Mouse (Mus musculus): ENCODE results near the gene Stk33. TPM values are rescaled to one million over a fixed set of nuclear protein-coding genes. Genes with fewer than 3 reads are reported as not detected.
"Not testable (repeated sequence)": the region's sequence is repeated elsewhere in the genome, so short reads cannot be mapped to it uniquely, and the experiment has no call there.

Gene Stk33
- polyA plus RNA-seq, 1 experiment from 2014 or later: 6.2 TPM

DNA sequence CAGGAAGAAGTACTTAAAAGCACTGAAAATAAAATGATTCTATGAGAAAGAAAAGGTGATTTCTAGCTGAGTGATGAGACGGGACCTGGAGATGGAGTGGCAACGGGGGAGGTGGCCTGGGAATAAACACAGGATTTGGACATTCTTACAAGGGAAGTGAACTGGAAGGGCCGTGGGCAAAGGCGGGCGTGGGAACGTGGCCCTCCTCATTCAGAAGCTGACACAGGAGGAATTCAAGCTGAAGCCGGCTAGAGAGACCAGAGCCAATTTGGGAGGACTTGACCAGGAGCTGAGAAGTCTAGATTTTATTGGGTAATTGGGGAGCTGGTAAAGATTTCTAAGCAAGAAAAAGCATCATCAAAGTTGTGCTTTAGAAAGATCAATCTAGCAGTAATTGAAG is 33.4 kb downstream of the Stk33 start:
- Histone ChIP-seq H3K9me3 (ENCODE audit: control insufficient read depth, low read length) (no peaks in the 10 kb centered on the region), H3K27me3 (replicated peaks; ENCODE audit: control insufficient read depth, insufficient read depth, low read length) (no peaks in the 10 kb centered on the region), H3K36me3 (ENCODE audit: control insufficient read depth, insufficient read depth, low read length) (no peaks in the 10 kb centered on the region), H3K4me3 (ENCODE audit: low read depth, low read length) (no peak overlapping the region), H3K4me2 (ENCODE audit: low read depth, low read length) (no peak overlapping the region), H3K4me1 (ENCODE audit: control insufficient read depth, insufficient read depth, low read length) (no peaks in the 10 kb centered on the region), H3K27ac (replicated peaks; ENCODE audit: low read depth, low read length) (no peak overlapping the region), H3K9ac (ENCODE audit: low read depth, low read length) (no peak overlapping the region)
- WGBS: 64% methylated on average over 7 of the region's 7 CpGs
- ATAC-seq (ENCODE audit: low read depth): no peak
- no peak for DNase-seq (ENCODE audit: low spot score)

DNA sequence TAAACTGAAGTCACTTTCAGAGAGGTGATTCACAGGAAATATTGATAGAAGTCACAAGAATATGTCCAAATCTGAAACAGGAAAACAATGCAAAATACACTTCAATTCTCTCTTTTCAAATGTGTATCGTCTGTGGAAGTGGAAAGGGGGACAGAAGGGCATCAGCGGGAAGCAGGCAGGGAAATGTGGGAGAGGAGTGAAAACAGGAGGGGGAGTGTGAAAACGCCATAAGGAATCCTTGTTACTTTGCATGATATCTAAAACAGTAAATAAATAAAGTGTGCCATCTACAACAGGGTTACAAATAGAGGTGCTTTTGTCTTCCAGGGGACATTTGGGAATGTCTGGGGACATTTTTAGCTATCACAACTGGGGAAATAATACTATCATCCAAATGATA is 39.6 kb downstream of the Stk33 start:
- no peaks in the 10 kb centered on the region for H3K4me1 ChIP-seq (ENCODE audit: control insufficient read depth, insufficient read depth, low read length)
- H3K36me3 ChIP-seq (ENCODE audit: control insufficient read depth, insufficient read depth, low read length): no peaks in the 10 kb centered on the region
- no peak overlapping the region for H3K27ac ChIP-seq (replicated peaks; ENCODE audit: low read depth, low read length)
- no peaks in the 10 kb centered on the region for H3K9me3 ChIP-seq (ENCODE audit: control insufficient read depth, low read length)
- H3K9ac ChIP-seq (ENCODE audit: low read depth, low read length): no peak overlapping the region
- no peaks in the 10 kb centered on the region for H3K27me3 ChIP-seq (replicated peaks; ENCODE audit: control insufficient read depth, insufficient read depth, low read length)
- no peak overlapping the region for H3K4me3 ChIP-seq (ENCODE audit: low read depth, low read length)
- no peak for ATAC-seq (ENCODE audit: low read depth)
- WGBS: 70% methylated on average over 3 of the region's 3 CpGs
- no peak overlapping the region for H3K4me2 ChIP-seq (ENCODE audit: low read depth, low read length)
- no peak for DNase-seq (ENCODE audit: low spot score)

DNA sequence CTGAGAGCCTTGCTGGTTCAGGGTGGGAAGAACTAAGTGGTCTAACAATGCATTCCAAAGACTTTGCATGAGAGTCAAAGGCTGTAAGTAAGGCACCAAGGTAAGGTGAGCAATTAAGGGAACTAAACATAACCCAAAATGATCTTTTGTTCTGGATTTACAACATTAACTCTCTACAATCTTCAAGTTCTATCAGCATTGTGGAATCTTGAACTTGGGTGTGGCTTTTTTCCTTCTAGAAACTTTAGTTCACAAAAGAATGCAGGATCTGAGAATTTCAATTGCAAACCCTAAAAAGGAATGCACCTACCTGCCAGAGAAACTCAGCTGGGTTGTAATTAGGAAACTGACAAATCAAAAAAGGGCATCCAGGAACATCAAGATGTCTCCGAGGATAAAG is 57.8 kb downstream of the Stk33 start:
- no peak overlapping the region for H3K9ac ChIP-seq (ENCODE audit: low read depth, low read length)
- peaks cover 8% of the 10 kb centered on the region; the same call in 1 of the 2 replicates for H3K9me3 ChIP-seq (ENCODE audit: control insufficient read depth, low read length)
- H3K4me1 ChIP-seq (ENCODE audit: control insufficient read depth, insufficient read depth, low read length): no peaks in the 10 kb centered on the region
- DNase-seq (ENCODE audit: low spot score): no peak
- H3K4me2 ChIP-seq (ENCODE audit: low read depth, low read length): no peak overlapping the region
- H3K36me3 ChIP-seq (ENCODE audit: control insufficient read depth, insufficient read depth, low read length): no peaks in the 10 kb centered on the region
- H3K4me3 ChIP-seq (ENCODE audit: low read depth, low read length): no peak overlapping the region
- H3K27me3 ChIP-seq (replicated peaks; ENCODE audit: control insufficient read depth, insufficient read depth, low read length): no peaks in the 10 kb centered on the region
- ATAC-seq (ENCODE audit: low read depth): no peak
- H3K27ac ChIP-seq (replicated peaks; ENCODE audit: low read depth, low read length): no peak overlapping the region
- WGBS: 54% methylated on average over 1 of the region's 1 CpGs

DNA sequence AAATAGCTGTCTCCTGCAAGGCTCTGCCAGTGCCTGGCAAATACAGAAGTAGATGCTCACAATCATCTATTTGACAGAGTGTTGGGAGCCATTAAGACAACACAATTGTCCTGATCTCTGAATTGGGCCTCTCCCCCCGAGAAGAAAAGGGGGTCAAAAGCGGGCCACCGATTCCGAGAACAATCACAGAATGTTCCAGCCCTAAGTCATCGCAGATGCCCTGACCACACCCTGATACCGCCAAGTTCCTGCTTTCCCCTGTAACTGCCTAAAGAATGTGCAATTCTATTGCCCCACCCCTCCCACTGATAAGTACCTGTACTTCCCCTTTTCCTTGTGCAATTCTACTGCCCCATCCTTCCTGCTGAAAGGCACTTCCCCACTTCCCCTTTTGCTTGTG is 65.3 kb downstream of the Stk33 start:
- ATAC-seq (ENCODE audit: low read depth); H3K36me3 ChIP-seq (ENCODE audit: control insufficient read depth, insufficient read depth, low read length); H3K27ac ChIP-seq (replicated peaks; ENCODE audit: low read depth, low read length); H3K9ac ChIP-seq (ENCODE audit: low read depth, low read length); H3K9me3 ChIP-seq (ENCODE audit: control insufficient read depth, low read length); H3K4me1 ChIP-seq (ENCODE audit: control insufficient read depth, insufficient read depth, low read length); H3K4me3 ChIP-seq (ENCODE audit: low read depth, low read length); H3K4me2 ChIP-seq (ENCODE audit: low read depth, low read length); H3K27me3 ChIP-seq (replicated peaks; ENCODE audit: control insufficient read depth, insufficient read depth, low read length); DNase-seq (ENCODE audit: low spot score): not testable (repeated sequence)
- 94% methylated on average over 6 of the region's 6 CpGs for WGBS

DNA sequence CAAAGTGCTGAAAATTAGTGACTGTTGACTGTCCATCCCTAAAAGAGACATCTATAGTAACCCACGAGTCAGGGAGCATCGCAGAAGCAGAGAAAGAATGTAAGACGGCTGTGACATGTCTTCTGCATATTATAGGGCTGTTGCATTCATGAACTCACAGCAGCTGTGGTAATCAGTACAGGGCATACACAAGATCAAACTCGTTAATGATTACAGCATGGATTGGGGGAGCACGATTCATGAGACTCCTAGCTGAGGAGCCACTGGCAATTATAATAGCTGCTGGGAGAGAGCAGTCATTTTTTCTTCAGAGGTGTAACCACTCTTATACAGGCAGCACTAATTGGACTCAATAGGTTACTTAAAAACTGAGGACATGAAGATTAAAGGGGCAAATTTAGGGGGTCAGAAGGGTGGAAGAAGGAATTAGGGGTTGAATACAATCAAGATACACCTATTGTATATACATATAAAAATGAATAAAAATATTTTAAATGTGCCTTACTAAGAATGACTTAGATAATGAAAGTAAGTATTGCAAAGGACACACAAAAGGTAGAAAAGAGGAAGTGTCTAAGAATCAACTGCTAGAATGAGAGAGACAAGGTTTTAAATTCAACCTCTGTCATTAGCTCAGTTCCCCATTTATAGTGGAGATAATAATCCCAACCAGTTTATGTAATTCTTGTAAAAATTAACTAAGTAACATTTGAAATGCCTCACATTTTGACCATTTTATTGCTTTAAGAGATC is 80.3 kb downstream of the Stk33 start:
- no peaks in the 10 kb centered on the region for H3K36me3 ChIP-seq (ENCODE audit: control insufficient read depth, insufficient read depth, low read length)
- ATAC-seq (ENCODE audit: low read depth) (no peak), DNase-seq (ENCODE audit: low spot score) (no peak)
- H3K9me3 ChIP-seq (ENCODE audit: control insufficient read depth, low read length): no peaks in the 10 kb centered on the region
- 66% methylated on average over 5 of the region's 5 CpGs for WGBS
- H3K4me2 ChIP-seq (ENCODE audit: low read depth, low read length): no peak overlapping the region
- no peaks in the 10 kb centered on the region for H3K27me3 ChIP-seq (replicated peaks; ENCODE audit: control insufficient read depth, insufficient read depth, low read length)
- no peak overlapping the region for H3K9ac ChIP-seq (ENCODE audit: low read depth, low read length)
- H3K4me3 ChIP-seq (ENCODE audit: low read depth, low read length): no peak overlapping the region
- H3K4me1 ChIP-seq (ENCODE audit: control insufficient read depth, insufficient read depth, low read length): no peaks in the 10 kb centered on the region
- H3K27ac ChIP-seq (replicated peaks; ENCODE audit: low read depth, low read length): no peak overlapping the region

DNA sequence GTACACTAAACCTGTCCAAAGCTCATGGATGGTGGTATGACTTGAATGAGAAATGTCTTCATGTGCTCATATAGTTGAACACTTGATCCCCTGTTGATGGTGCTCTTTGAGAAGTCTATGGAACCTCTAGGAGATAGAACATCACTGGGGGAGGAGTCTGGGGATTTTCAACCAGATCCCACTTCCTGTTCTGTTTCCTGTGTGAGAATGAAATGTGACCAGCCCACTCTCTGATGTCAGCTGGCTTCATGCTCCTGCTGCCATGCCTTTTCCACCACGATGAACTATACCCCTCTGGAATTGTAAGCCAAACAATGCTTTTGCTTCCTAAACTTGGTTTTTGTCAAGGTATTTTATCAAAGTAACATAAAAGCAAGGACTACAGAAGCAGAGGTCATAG is 81.0 kb downstream of the Stk33 start:
- no peak overlapping the region for H3K4me2 ChIP-seq (ENCODE audit: low read depth, low read length)
- H3K27ac ChIP-seq (replicated peaks; ENCODE audit: low read depth, low read length): no peak overlapping the region
- H3K36me3 ChIP-seq (ENCODE audit: control insufficient read depth, insufficient read depth, low read length): no peaks in the 10 kb centered on the region
- DNase-seq (ENCODE audit: low spot score) (no peak), ATAC-seq (ENCODE audit: low read depth) (no peak)
- H3K9ac ChIP-seq (ENCODE audit: low read depth, low read length): no peak overlapping the region
- H3K9me3 ChIP-seq (ENCODE audit: control insufficient read depth, low read length): no peaks in the 10 kb centered on the region
- no peak overlapping the region for H3K4me3 ChIP-seq (ENCODE audit: low read depth, low read length)
- WGBS: 73% methylated on average over 1 of the region's 1 CpGs
- H3K27me3 ChIP-seq (replicated peaks; ENCODE audit: control insufficient read depth, insufficient read depth, low read length): no peaks in the 10 kb centered on the region
- H3K4me1 ChIP-seq (ENCODE audit: control insufficient read depth, insufficient read depth, low read length): no peaks in the 10 kb centered on the region

DNA sequence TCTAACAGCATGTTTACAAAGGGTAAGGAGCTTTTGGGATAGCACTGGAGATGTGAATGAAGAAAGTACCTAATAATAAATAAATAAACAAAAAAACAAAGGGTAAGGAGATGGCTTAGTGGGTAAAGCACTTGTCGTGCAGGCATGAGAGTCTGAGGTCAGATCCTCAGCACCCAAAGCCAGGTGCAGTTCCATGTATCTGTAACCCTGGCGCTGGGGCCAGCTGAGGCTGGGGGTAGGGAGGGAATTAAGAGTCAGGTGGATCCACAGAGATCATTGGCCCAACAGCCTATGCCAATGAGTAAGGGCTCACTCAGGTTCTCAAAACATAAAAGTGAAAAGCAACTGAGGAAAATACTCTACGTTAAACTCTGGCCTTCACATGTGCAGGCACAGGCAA is 91.6 kb downstream of the Stk33 start:
- no peak overlapping the region for H3K4me2 ChIP-seq (ENCODE audit: low read depth, low read length)
- 74% methylated on average over 3 of the region's 3 CpGs for WGBS
- no peak for ATAC-seq (ENCODE audit: low read depth)

DNA sequence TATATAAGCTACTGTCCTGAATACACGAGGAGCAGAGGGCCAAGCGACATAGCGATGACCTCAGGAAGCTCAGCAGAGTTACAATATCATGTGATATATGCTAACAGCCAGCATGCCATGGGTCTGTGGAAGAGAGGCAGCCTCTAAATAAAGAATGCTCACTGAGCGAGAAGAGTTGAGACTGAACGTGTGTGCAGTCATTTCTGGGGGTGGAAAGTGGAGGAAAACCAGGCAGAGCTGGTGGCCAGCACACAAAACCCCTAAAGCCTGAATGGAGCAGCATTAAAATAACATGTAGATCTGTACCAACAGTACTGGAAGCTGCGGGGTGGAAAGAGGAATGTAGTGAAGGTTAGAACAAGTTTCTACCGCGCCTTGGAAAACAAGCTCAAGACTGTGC is 107.2 kb downstream of the Stk33 start:
- ATAC-seq (ENCODE audit: low read depth): no peak
- Histone ChIP-seq H3K27ac (replicated peaks; ENCODE audit: low read depth, low read length) (no peak overlapping the region), H3K4me1 (ENCODE audit: control insufficient read depth, insufficient read depth, low read length) (no peaks in the 10 kb centered on the region), H3K9me3 (ENCODE audit: control insufficient read depth, low read length) (no peaks in the 10 kb centered on the region), H3K36me3 (ENCODE audit: control insufficient read depth, insufficient read depth, low read length) (no peaks in the 10 kb centered on the region), H3K9ac (ENCODE audit: low read depth, low read length) (no peak overlapping the region), H3K4me3 (ENCODE audit: low read depth, low read length) (no peak overlapping the region), H3K4me2 (ENCODE audit: low read depth, low read length) (no peak overlapping the region), H3K27me3 (replicated peaks; ENCODE audit: control insufficient read depth, insufficient read depth, low read length) (no peaks in the 10 kb centered on the region)
- DNase-seq (ENCODE audit: low spot score): no peak
- WGBS: 80% methylated on average over 8 of the region's 8 CpGs

More for the DNA sequence above, 91.6 kb downstream of the Stk33 start:
- no peak for DNase-seq (ENCODE audit: low spot score)
- Histone ChIP-seq H3K4me3 (ENCODE audit: low read depth, low read length) (no peak overlapping the region), H3K9ac (ENCODE audit: low read depth, low read length) (no peak overlapping the region), H3K27ac (replicated peaks; ENCODE audit: low read depth, low read length) (no peak overlapping the region), H3K9me3 (ENCODE audit: control insufficient read depth, low read length) (0 out of 2 replicates have a peak, but pooled peaks cover 4% of the 10 kb centered on the region), H3K36me3 (ENCODE audit: control insufficient read depth, insufficient read depth, low read length) (no peaks in the 10 kb centered on the region), H3K27me3 (replicated peaks; ENCODE audit: control insufficient read depth, insufficient read depth, low read length) (no peaks in the 10 kb centered on the region), H3K4me1 (ENCODE audit: control insufficient read depth, insufficient read depth, low read length) (no peaks in the 10 kb centered on the region)

DNA sequence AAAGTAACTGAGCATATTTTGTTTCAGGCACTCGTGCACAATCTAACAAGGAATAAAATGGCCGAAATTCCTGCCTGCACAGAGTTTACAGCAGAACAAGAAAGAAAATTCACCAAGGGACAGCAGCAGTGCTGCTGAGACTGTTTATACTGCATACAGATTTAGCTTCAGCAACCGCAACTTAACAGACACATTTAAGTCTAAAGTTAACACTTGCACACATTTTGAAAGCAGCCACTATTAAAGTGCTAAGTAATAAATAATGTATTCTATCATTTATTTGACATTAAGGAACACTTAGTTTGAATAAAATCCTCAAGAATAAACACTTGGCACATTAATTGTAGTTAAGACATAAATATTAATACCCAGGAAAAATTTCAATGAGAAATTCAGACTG is 110.1 kb downstream of the Stk33 start:
- 61% methylated on average over 3 of the region's 3 CpGs for WGBS
- Histone ChIP-seq H3K27me3 (replicated peaks; ENCODE audit: control insufficient read depth, insufficient read depth, low read length) (no peaks in the 10 kb centered on the region), H3K9me3 (ENCODE audit: control insufficient read depth, low read length) (no peaks in the 10 kb centered on the region), H3K4me3 (ENCODE audit: low read depth, low read length) (no peak overlapping the region), H3K4me1 (ENCODE audit: control insufficient read depth, insufficient read depth, low read length) (no peaks in the 10 kb centered on the region), H3K36me3 (ENCODE audit: control insufficient read depth, insufficient read depth, low read length) (no peaks in the 10 kb centered on the region), H3K9ac (ENCODE audit: low read depth, low read length) (no peak overlapping the region), H3K4me2 (ENCODE audit: low read depth, low read length) (no peak overlapping the region), H3K27ac (replicated peaks; ENCODE audit: low read depth, low read length) (no peak overlapping the region)
- DNase-seq (ENCODE audit: low spot score) (no peak), ATAC-seq (ENCODE audit: low read depth) (no peak)
